Mouse (Mus musculus) ES-E14 (cell line): ENCODE measurements around the gene Stc2. TPM values are rescaled to one million over a fixed set of nuclear protein-coding genes. Genes with fewer than 3 reads are reported as not detected.

Source experiments
- DNase-seq: peaks from one replicate; pipeline ENCODE4 v3.0.0-alpha.2; 2013; ENCODE audit warnings: low read depth, low spot score
- H3K27ac ChIP-seq: 2 replicates; pipeline ENCODE4 v1.5.1; 2012; ENCODE audit warnings: low read depth, mild to moderate bottlenecking, low read length, moderate library complexity, mixed read lengths; ENCODE audit not compliant: poor library complexity, insufficient read depth, severe bottlenecking
- H3K36me3 ChIP-seq: 2 replicates; pipeline ENCODE4 v1.6.1; 2012; ENCODE audit warnings: mild to moderate bottlenecking, low read length, moderate library complexity, mixed read lengths; ENCODE audit not compliant: control insufficient read depth, poor library complexity, insufficient read depth, severe bottlenecking
- H3K4me1 ChIP-seq, 2 experiments: fragments of 150-350 bp in 1 of 2; sonication (generic) in 1 of 2; 2 replicates each; pipeline ENCODE4 v1.6.1; 2012; ENCODE audit warnings: low read length in 2 of 2, mild to moderate bottlenecking in 1 of 2, mixed read lengths in 1 of 2; ENCODE audit not compliant: control insufficient read depth in 2 of 2, insufficient read depth in 2 of 2, poor library complexity in 1 of 2
- H3K4me3 ChIP-seq, 2 experiments: fragments of 150-350 bp in 1 of 2; sonication (generic) in 1 of 2; 2 replicates each; pipeline ENCODE4 v1.5.1; 2012; ENCODE audit warnings: low read length in 2 of 2, low read depth in 1 of 2, mild to moderate bottlenecking in 1 of 2, mixed read lengths in 1 of 2; ENCODE audit not compliant: insufficient read depth in 1 of 2, poor library complexity in 1 of 2, severe bottlenecking in 1 of 2
- H3K9ac ChIP-seq: 2 replicates; pipeline ENCODE4 v1.6.1; 2012; ENCODE audit warnings: low read depth, mild to moderate bottlenecking, low read length, mixed read lengths; ENCODE audit not compliant: poor library complexity, insufficient read depth, severe bottlenecking
- H3K9me3 ChIP-seq: fragments of 150-350 bp; sonication (generic); 2 replicates; pipeline ENCODE4 v1.6.1; 2012; ENCODE audit warnings: low read depth, mild to moderate bottlenecking, low read length; ENCODE audit not compliant: control insufficient read depth, insufficient read depth
- CHD2 ChIP-seq: IDR thresholded peaks from 2 replicates; pipeline ENCODE4 v1.6.1; 2014; ENCODE audit warnings: mild to moderate bottlenecking, low read depth, low read length, inconsistent platforms
- HCFC1 ChIP-seq: IDR thresholded peaks from 2 replicates; pipeline ENCODE4 v1.6.1; 2012; ENCODE audit warnings: low read length, inconsistent platforms, borderline replicate concordance; ENCODE audit not compliant: insufficient read depth
- MAFK ChIP-seq: IDR thresholded peaks from 2 replicates; pipeline ENCODE4 v1.6.1; 2014; ENCODE audit warnings: mild to moderate bottlenecking, low read depth, low read length, inconsistent platforms; ENCODE audit not compliant: insufficient read depth
- ZC3H11A ChIP-seq: IDR thresholded peaks from 2 replicates; pipeline ENCODE4 v1.6.1; 2012; ENCODE audit warnings: low read depth, mild to moderate bottlenecking, inconsistent platforms, low read length, borderline replicate concordance
- ZNF384 ChIP-seq: IDR thresholded peaks from 2 replicates; pipeline ENCODE4 v1.6.1; 2012; ENCODE audit warnings: low read depth, low read length, inconsistent platforms
- in situ Hi-C, 2 experiments: fragments of 600-800 bp; cut with MboI; formaldehyde crosslinking; loops; one replicate each; pipeline ENCODE4 v1.15.1; 2025; ENCODE audit warnings: low sequenced_read_pairs in 2 of 2, inconsistent platforms in 1 of 2; ENCODE audit not compliant: unreplicated experiment in 2 of 2
- total RNA-seq: library from RNA; depleted of rRNA; stranded (reverse); fragments of 300-350 nt; gene quantifications from 2 replicates; pipeline ENCODE4 v1.2.3, GENCODE M21; 2012

The Stc2 gene
- total RNA-seq, 1 experiment = 13.6 TPM

DNA sequence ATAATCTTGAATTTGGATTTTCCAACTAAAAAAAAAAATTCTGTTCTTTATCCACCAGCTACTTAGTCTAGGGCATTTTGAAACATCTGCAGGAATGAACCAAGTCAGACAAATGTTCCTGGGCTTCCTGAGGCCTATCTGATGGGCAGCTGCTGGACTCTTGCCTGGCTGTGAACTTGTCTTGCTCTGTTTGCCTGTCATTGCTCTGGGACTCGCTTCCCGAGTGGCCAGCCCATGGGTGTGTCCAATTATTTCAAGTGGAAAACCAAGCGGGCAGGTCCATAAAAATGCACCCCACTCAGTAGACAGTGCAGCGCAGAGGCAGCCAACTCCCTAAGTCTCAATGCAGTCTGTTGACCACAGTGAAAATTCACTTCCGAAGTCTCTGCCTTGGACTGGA is 17.7 kb upstream of the Stc2 start:
- H3K9me3 ChIP-seq = no peaks in the 10 kb centered on the region
- H3K36me3 ChIP-seq = no peaks in the 10 kb centered on the region
- no peak overlapping the region for H3K4me3 ChIP-seq
- in situ Hi-C loops = no loop called here
- TF ChIP-seq ZNF384 = no peak
- H3K9ac ChIP-seq = no peak overlapping the region
- H3K27ac ChIP-seq = no peak overlapping the region
- no peaks in the 10 kb centered on the region for H3K4me1 ChIP-seq
- no peak for DNase-seq

DNA sequence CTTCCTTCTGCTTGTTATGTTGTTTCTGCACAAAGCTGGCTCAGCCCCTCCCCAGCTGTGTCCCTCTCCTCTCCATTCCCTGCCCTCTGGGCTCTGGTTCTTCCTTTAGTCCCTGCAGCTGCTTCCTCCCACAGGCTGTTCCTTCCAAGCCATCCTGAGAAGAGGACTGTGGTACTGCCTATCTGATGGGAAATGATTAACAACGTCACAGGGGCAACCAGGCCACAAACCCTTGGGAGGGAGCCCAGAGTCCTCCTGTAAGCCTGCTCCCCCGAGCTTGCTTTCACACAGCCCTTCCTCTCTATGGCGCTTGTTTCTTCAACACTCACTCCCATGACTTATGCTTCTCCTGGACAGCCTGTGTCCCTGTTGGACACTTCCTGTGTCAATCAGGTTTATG is 16.7 kb upstream of the Stc2 start:
- TF ChIP-seq MAFK = no peak
- no peak for TF ChIP-seq HCFC1
- TF ChIP-seq ZNF384 = no peak
- no peak for TF ChIP-seq CHD2
- TF ChIP-seq ZC3H11A = no peak
- Histone ChIP-seq H3K9ac (no peak overlapping the region), H3K36me3 (no peaks in the 10 kb centered on the region), H3K4me1 (no peaks in the 10 kb centered on the region), H3K27ac (no peak overlapping the region), H3K4me3 (no peak overlapping the region), H3K9me3 (no peaks in the 10 kb centered on the region)
- in situ Hi-C loops = no loop called here
- no peak for DNase-seq

DNA sequence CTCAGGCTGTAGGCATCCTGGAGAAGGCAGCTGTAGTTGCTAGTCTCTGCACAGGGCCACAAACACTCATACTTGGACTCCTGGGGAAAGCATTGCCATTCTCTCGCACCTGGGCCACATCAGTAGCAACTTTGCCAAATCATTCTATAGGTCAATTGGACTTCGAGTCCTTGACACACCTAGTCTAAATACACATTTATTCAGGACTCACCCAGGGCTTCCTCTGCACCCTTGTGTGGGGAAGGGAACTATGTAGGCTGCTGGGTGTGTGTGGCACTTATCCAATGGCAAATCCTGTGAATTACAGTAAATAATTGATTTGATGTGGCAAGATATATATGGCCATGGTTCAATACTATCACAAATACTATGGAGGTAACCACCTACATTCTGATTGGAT is 14.1 kb upstream of the Stc2 start:
- no peaks in the 10 kb centered on the region for H3K9me3 ChIP-seq
- no peaks in the 10 kb centered on the region for H3K36me3 ChIP-seq
- no peak overlapping the region for H3K27ac ChIP-seq
- H3K9ac ChIP-seq = no peak overlapping the region
- no peak for TF ChIP-seq HCFC1
- TF ChIP-seq ZNF384 = no peak
- TF ChIP-seq ZC3H11A = no peak
- TF ChIP-seq MAFK = no peak
- TF ChIP-seq CHD2 = no peak
- H3K4me3 ChIP-seq = no peak overlapping the region
- no peak for DNase-seq
- in situ Hi-C loops = no loop called here
- no peaks in the 10 kb centered on the region for H3K4me1 ChIP-seq

DNA sequence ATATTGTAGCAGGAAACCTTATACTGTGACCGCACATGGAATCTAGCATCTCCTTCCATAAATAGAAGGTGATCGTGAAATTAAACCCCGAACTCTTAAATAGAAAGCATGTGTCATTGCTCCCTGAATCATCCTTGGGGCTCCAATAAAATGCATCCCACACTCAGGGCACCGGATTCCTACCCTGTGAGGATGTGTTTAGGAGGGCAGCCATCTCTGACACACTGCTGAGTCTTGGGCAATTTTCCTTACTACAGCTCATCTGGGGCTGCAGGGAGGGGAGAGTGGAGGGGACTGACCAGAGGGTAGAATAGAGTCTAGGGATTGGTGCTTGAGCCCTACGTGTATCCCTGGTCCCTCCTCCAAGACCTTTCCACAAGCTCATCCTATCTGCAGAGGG is 12.3 kb upstream of the Stc2 start:
- H3K9ac ChIP-seq = no peak overlapping the region
- TF ChIP-seq HCFC1 = no peak
- no peak for TF ChIP-seq ZNF384
- TF ChIP-seq MAFK = no peak
- TF ChIP-seq CHD2 = no peak
- no peak for TF ChIP-seq ZC3H11A
- in situ Hi-C loops = no loop called here
- no peaks in the 10 kb centered on the region for H3K4me1 ChIP-seq
- H3K4me3 ChIP-seq = no peak overlapping the region
- DNase-seq = no peak
- H3K27ac ChIP-seq = no peak overlapping the region
- H3K9me3 ChIP-seq = no peaks in the 10 kb centered on the region
- H3K36me3 ChIP-seq = no peaks in the 10 kb centered on the region

DNA sequence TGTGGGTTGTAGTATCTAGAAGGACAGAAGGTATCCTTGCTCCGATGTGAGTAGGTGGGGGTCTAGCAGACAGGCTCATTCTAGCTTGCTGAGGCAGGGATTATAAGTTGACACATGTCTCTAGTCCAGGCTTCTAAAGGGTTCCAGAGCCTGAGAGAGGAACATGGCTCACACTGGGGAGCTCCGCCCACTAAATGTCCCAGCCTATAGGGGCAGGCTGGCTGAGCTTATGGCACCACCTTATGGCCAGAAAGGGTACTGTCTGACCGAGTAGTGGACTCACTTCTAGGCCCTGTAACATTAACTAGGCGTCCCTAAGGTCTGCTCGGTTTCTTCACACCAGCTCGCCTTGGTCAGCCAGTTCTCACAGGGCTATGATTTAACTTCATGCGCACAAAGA is 3.6 kb upstream of the Stc2 start:
- in situ Hi-C loops = loop anchor here in 1 of 2 experiments (25.0 kb wide), 1 partner anchor 711 kb away; no protein-coding TSS in a partner anchor
- Histone ChIP-seq H3K36me3 (no peaks in the 10 kb centered on the region), H3K4me3 (no peak overlapping the region), H3K27ac (no peak overlapping the region), H3K4me1 (peaks cover 0 to 4% of the 10 kb centered on the region in 2 experiments; a peak in 1 of 4 replicates), H3K9ac (no peak overlapping the region), H3K9me3 (no peaks in the 10 kb centered on the region)
- DNase-seq = peak; percentile 78
- TF ChIP-seq ZC3H11A = peak; percentile 89
- TF ChIP-seq CHD2 = no peak
